Mouse (Mus musculus) neural tube, embryonic 12.5 days (tissue): ENCODE measurements around the gene Ufsp2. TPM values are rescaled to one million over a fixed set of nuclear protein-coding genes. Genes with fewer than 3 reads are reported as not detected.

Experiments
- ATAC-seq: fragments of 200-750 bp; cut with Nextera tagmentation; 2 replicates; pipeline ENCODE4 v1.8.0; 2017; ENCODE audit warnings: low read depth, mild to moderate bottlenecking, moderate TSS enrichment, moderate library complexity; ENCODE audit not compliant: low FRiP score
- H3K27ac ChIP-seq: fragments of 300-500 bp; sonication (generic); 2 replicates; pipeline ENCODE4 v1.5.1; 2016
- H3K27me3 ChIP-seq: fragments of 300-500 bp; sonication (generic); replicated peaks from 2 replicates; pipeline ENCODE4 v1.6.1; 2016; ENCODE audit warnings: mild to moderate bottlenecking
- H3K36me3 ChIP-seq: fragments of 300-500 bp; sonication (generic); 2 replicates; pipeline ENCODE4 v1.6.1; 2016; ENCODE audit warnings: mild to moderate bottlenecking
- H3K4me1 ChIP-seq: fragments of 300-500 bp; sonication (generic); 2 replicates; pipeline ENCODE4 v1.6.1; 2016
- H3K4me2 ChIP-seq: fragments of 300-500 bp; sonication (generic); replicated peaks from 2 replicates; pipeline ENCODE4 v1.6.1; 2016; ENCODE audit warnings: mild to moderate bottlenecking
- H3K4me3 ChIP-seq: fragments of 300-500 bp; sonication (generic); 2 replicates; pipeline ENCODE4 v1.5.1; 2016
- H3K9ac ChIP-seq: fragments of 300-500 bp; sonication (generic); 2 replicates; pipeline ENCODE4 v1.6.1; 2016; ENCODE audit warnings: mild to moderate bottlenecking
- H3K9me3 ChIP-seq: fragments of 300-500 bp; sonication (generic); 2 replicates; pipeline ENCODE4 v1.6.1; 2016; ENCODE audit warnings: mild to moderate bottlenecking
- WGBS: fragments of 180-500 bp; shearing (Covaris S2); methylation state at CpG from one replicate; pipeline ENCODE4 v1.1.7; 2016; 5-methylcytosine and 5-hydroxymethylcytosine counted together
- polyA plus RNA-seq: library from polyadenylated mRNA; unstranded; fragments of >200 nt; fragmentation: Nextera tagmentation; extraction: Ambion mirVana; gene quantifications from 2 replicates; pipeline ENCODE4 v1.2.1, GENCODE M21; 2016

Ufsp2 gene
- polyA plus RNA-seq, 1 experiment from 2014 or later: 61.4 TPM

DNA sequence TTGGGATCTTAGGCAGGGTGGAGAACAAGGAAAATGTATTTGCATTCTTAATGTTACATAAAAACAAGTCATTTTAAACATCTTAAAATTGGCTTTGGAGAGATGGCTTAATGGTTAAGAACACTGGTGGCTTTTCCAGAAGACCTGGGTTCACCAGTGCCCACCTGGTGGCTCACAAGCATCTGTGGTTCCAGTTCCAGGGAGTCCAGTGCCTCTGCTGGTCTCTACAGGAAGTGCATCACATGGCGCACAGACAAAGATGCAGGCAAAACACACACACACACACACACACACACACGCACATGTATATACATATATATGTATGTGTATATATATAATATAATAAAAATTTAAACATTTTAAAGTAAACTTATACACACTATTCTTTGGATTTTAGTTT is 18.8 kb downstream of the Ufsp2 start:
- H3K4me1 ChIP-seq: peaks cover 1% of the 10 kb centered on the region
- H3K36me3 ChIP-seq: peaks cover 21% of the 10 kb centered on the region; the same call in 1 of the 2 replicates
- H3K27me3 ChIP-seq: no peaks in the 10 kb centered on the region
- H3K27ac ChIP-seq: no peak overlapping the region
- H3K9ac ChIP-seq: no peak overlapping the region
- H3K9me3 ChIP-seq: no peaks in the 10 kb centered on the region
- no peak overlapping the region for H3K4me3 ChIP-seq
- H3K4me2 ChIP-seq: no peak overlapping the region
- WGBS: 90% methylated on average over 2 of the region's 2 CpGs
- ATAC-seq: no peak

DNA sequence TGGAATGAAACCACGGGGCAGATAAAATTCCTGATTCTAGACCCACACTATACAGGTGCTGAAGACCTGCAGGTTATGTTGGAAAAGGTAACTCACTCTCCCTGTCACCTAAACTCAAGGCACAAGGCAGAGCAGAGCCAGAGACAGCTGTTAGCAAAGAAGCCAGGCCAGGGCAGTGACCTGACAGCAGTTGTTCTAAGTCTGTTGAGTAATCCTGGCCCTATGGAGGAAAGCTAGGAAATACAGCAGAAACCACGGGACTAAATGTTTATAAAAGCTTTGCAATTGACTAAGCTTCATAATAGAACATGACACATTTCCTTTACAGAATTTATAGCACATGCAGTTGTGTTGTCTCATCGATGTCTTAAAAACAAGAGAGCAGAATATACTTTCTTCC is 20.2 kb downstream of the Ufsp2 start:
- Histone ChIP-seq H3K4me2 (no peak overlapping the region), H3K4me1 (peaks cover 5% of the 10 kb centered on the region), H3K9ac (no peak overlapping the region), H3K27ac (no peak overlapping the region), H3K36me3 (peaks cover 21% of the 10 kb centered on the region; the same call in 1 of the 2 replicates), H3K9me3 (no peaks in the 10 kb centered on the region), H3K27me3 (no peaks in the 10 kb centered on the region), H3K4me3 (no peak overlapping the region)
- 88% methylated on average over 3 of the region's 3 CpGs for WGBS
- ATAC-seq: no peak

DNA sequence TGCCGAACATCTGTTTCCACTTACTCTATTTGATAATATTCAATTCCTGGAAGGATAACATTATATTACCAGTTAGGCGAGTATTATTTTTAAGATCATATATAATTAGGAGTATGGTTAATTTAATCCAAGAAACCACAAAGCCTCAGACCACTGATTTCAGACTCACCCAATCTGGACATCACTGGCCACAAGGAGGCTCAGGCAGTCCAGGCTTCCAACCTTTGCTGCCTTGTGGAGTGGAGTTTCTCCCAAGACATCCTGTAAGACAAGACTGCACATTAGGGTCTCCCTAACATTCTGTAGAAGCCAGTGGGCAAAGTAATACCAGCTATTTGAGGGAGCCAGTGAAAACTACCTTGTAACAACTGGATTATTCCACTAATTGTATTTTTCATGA is 22.9 kb downstream of the Ufsp2 start:
- H3K9ac ChIP-seq: no peak overlapping the region
- H3K27ac ChIP-seq: no peak overlapping the region
- H3K4me3 ChIP-seq: no peak overlapping the region
- 96% methylated on average over 2 of the region's 2 CpGs for WGBS
- ATAC-seq: no peak
- H3K4me2 ChIP-seq: no peak overlapping the region
- H3K36me3 ChIP-seq: peaks cover 21% of the 10 kb centered on the region; the same call in 1 of the 2 replicates
- H3K4me1 ChIP-seq: peaks cover 5% of the 10 kb centered on the region
- no peaks in the 10 kb centered on the region for H3K27me3 ChIP-seq
- H3K9me3 ChIP-seq: no peaks in the 10 kb centered on the region

DNA sequence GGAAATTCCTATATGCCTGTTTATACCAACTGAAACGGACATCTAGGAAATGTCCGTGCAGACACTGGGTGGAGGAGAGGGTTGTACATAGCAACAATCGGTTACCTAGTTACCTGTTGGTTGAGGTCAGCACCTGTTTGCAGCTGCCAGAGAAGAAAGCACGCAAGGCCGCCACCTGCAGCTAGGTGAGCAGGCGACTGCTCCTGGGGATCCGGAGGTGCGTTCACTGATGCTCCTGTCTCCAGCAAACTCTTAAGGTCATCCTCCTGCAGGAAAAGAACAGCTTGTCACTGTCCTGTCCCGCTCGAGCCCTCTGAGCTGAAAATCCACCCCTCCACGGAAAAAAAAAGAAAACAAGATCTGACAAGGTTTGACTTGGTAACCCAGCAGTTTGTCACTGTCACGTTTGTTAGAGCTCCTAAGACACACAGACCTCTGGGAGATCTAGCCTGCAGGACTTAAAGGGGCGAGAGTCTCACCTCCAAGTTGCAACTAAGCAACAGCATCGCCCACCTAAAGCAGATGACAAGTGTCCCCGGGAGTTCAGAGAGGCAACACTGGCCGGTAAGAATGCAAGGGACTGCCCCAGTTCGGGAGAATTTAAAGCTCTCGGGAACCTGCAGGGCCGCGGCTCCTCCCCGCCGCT is 23.9 kb downstream of the Ufsp2 start, which contains the start of gene Lrp2bp:
Gene Lrp2bp (plus strand): TSS at position 166 of the 646 bp plus-strand sequence.
- Histone ChIP-seq H3K4me3 (peak within 1 kb of the TSS; percentile 46), H3K27ac (peak within 1 kb of the TSS; percentile 94), H3K4me1 (peaks cover 5% of the 10 kb centered on the region), H3K4me2 (peak within 1 kb of the TSS; percentile 86), H3K9ac (peak within 1 kb of the TSS; percentile 78), H3K9me3 (no peaks in the 10 kb centered on the region), H3K27me3 (no peaks in the 10 kb centered on the region), H3K36me3 (peaks cover 17% of the 10 kb centered on the region; the same call in 1 of the 2 replicates)
- ATAC-seq: peak; percentile 24
- 4% methylated on average over 22 of the region's 22 CpGs for WGBS

DNA sequence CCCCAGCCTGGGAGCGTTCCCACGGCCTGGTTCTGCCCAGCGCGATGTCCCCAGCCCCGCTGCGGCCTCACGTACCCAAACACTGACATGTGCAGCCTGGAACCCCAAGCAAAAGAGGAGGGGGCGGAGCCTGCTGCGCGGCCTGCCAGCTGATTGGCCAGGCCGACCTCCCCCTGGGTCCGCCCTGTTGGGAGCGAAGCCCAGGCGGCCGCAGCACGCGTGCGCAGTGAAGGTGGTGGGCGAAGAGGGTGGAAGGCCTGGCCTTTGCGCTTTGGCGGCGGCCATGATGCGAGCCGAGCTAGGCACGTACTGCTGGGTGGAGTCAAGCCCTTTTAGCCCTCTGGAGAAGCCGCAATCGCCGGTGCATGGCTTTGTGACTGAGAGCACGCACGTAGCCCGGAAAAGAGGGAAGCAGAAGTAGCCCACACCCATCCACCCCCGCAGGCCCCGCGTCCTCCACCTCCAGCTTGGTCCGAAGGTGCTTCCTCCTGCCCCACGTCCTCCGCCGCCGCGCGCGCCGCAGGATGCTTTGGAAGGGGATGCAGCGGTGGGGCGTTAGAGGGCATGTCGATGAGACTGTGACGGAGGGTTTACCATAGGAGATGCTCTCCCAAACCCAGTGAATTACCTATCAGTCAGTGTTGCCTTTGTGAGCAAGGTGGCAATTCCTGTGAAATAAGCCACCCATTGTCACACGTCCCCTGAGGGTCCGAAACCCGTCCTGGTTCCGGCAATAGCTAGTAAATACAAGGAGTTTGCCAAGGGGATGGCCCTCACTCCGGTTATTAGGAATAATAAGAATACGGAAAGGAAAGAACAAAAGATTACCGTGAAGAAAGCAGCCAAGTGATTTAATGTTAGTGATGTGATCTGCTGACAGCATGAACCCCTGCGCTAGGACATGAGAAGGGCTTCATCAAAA is 24.7 kb downstream of the Ufsp2 start:
- Histone ChIP-seq H3K4me2 (peak overlapping the region; percentile 86), H3K36me3 (peaks cover 17% of the 10 kb centered on the region; the same call in 1 of the 2 replicates)
- WGBS: 5% methylated on average over 54 of the region's 55 CpGs

DNA sequence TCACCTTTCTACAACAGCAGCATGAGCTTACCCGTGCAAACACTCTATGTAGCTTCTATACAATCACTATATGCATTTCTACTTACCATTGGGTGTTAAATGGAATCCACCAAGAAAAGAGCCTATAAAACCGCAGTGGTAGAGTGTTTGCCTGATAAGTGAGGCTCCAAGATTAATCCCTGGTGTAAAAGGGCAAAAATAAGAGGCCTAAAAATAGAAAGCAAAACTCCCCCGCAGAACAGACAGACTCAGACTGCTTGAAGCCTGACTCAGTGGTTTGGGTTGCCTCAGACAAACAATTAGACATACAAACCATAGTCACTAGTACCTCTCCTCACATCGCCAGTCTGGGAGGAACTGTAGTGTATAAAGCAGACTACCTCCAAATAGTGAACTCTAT is 30.3 kb downstream of the Ufsp2 start, which contains the start of gene Ankrd37:
Gene Ankrd37 (minus strand): TSS at position 112 of the 400 bp plus-strand sequence.
- H3K27me3 ChIP-seq: no peaks in the 10 kb centered on the region
- no peaks in the 10 kb centered on the region; the same call in 1 of the 2 replicates for H3K4me1 ChIP-seq
- no peak within 1 kb of the TSS for H3K4me3 ChIP-seq
- no peak for ATAC-seq
- H3K36me3 ChIP-seq: no peaks in the 10 kb centered on the region
- H3K9ac ChIP-seq: no peak within 1 kb of the TSS
- 76% methylated on average over 4 of the region's 4 CpGs for WGBS
- H3K4me2 ChIP-seq: no peak within 1 kb of the TSS
- no peak within 1 kb of the TSS for H3K27ac ChIP-seq
- H3K9me3 ChIP-seq: no peaks in the 10 kb centered on the region

More for the DNA sequence above, 24.7 kb downstream of the Ufsp2 start:
- Histone ChIP-seq H3K27ac (peak overlapping the region; percentile 94), H3K4me1 (peaks cover 5% of the 10 kb centered on the region), H3K9me3 (no peaks in the 10 kb centered on the region), H3K4me3 (peak overlapping the region; percentile 46), H3K27me3 (no peaks in the 10 kb centered on the region), H3K9ac (peak overlapping the region; percentile 78)
- ATAC-seq: peak; percentile 98

DNA sequence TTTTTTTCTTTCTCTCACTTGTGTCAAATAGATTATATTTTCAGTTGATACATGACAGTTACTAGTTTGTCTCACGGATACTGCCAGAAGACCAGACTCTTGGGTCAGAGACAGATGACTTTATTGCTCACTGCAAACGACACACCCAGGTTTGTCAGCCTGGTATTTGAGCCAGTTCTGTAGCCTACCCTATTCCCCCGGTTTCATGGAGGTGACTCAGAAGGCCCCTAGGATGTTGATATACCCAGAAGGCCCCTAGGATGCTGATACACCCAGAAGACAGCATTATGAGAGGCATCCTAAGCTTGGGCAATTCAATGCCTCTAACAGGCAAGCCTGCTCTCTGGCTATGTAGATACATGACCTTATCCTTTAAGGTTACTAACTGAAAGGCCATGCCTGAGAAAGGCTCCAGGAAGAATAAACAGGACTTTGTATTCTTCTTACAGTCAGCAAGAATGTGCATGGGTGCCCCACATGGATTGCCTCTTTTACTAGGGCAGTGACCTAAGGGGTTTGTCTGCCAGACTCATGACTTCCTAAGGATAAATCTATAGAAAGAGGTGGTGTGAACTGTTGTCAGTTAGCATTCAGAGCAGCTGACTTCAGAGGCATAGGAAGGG is 31.8 kb downstream of the Ufsp2 start:
- Histone ChIP-seq H3K4me3 (no peak overlapping the region), H3K9ac (no peak overlapping the region), H3K9me3 (no peaks in the 10 kb centered on the region), H3K27ac (no peak overlapping the region), H3K4me1 (peaks cover 6% of the 10 kb centered on the region; the same call in 1 of the 2 replicates), H3K4me2 (no peak overlapping the region), H3K27me3 (no peaks in the 10 kb centered on the region), H3K36me3 (no peaks in the 10 kb centered on the region)
- 52% methylated on average over 3 of the region's 3 CpGs for WGBS
- ATAC-seq: no peak

DNA sequence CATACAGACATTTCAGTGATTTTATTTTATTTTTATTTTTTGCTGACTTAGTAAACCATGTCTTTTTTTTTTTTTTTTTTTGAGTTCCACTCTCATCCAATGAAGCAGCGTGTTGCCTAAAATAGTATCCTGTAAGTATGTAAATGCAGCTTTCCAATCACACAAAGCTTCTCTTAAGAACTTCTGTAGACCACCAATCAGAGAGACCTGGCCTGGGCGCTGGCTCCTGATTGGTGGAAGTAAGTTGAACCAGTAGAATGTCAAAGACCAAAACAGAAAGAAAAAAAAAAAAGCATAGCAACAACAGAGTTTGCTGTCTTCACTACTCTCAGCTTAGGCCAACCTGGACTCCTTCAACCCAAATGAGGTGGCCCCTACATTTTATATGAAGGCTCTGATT is 35.0 kb downstream of the Ufsp2 start:
- no peak overlapping the region for H3K9ac ChIP-seq
- peaks cover 6% of the 10 kb centered on the region; the same call in 1 of the 2 replicates for H3K4me1 ChIP-seq
- H3K27ac ChIP-seq: no peak overlapping the region
- no peak overlapping the region for H3K4me3 ChIP-seq
- H3K9me3 ChIP-seq: no peaks in the 10 kb centered on the region
- no peaks in the 10 kb centered on the region for H3K36me3 ChIP-seq
- WGBS: 59% methylated on average over 2 of the region's 2 CpGs
- no peaks in the 10 kb centered on the region for H3K27me3 ChIP-seq
- peak overlapping the region; percentile 34 for H3K4me2 ChIP-seq
- ATAC-seq: no peak

DNA sequence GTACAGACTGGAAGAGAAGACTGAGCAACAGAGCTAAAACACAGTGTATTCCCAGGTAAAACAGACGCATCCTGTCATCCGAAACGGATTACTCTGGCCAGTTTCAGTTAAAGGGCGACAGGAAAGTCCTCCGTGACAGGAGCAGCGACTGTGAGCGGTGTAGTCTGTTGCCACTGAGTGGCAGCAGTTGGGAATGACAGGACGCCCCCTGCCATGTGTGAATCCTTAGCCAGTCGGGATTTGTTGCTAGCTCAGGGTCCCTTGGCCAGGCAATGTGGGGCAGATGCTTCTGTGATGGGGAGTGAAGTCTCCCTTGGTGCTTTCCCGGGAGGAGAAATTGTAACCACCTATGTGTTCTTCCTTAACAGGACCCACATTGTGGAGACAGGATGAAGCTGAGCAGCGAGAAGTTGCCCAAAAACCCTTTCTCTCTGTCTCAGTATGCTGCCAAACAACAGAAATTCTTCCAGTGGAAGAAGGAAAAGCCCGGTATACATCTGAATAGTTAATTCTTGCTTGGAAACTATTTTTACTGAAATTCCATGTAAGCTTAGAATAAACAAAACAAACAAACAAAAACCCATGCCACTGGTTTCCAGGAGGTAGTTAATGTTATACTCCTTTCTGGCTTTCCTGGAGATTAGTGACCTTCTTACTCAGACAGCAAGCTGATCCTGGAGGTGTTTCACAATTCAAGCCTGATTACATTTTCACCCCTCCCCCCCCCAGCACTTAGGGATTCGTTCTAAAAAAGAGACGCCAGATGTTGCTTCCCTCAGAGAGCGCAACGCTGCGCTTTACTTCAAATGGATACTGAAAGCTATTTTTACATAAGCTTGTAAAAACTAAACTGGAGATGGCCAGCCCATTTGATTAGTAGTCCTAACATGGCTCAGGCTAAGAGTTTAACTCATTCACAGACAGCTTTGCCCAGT is 35.7 kb downstream of the Ufsp2 start:
- H3K4me1 ChIP-seq: peaks cover 6% of the 10 kb centered on the region; the same call in 1 of the 2 replicates
- H3K27me3 ChIP-seq: no peaks in the 10 kb centered on the region
- no peak overlapping the region for H3K27ac ChIP-seq
- H3K9ac ChIP-seq: no peak overlapping the region
- H3K4me3 ChIP-seq: no peak overlapping the region
- no peaks in the 10 kb centered on the region for H3K36me3 ChIP-seq
- H3K9me3 ChIP-seq: no peaks in the 10 kb centered on the region
- ATAC-seq: no peak
- 28% methylated on average over 17 of the region's 17 CpGs for WGBS
- peak overlapping the region; percentile 34 for H3K4me2 ChIP-seq

DNA sequence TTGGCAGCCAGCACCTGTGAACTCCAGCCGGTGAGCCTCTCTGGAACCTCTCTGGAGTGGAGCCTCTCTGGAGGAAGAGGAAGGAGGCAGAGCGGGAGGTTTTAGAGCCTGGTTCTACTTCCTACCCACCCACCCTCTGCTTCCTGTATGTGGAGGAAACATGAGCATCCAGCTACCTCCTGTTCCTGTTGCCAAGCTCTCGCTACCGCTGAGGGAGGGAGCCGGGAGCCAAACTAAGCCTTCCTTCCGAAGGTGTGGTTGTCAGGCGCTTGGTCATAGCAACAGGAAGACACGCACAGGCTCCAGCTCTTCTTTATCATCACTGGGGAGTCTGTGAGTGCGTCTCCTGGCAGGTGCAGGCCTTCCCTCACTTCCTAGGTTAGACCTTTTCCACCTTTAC is 46.9 kb downstream of the Ufsp2 start:
- WGBS: 96% methylated on average over 9 of the region's 9 CpGs
- Histone ChIP-seq H3K4me2 (no peak overlapping the region), H3K27ac (no peak overlapping the region), H3K9me3 (no peaks in the 10 kb centered on the region), H3K4me1 (no peaks in the 10 kb centered on the region), H3K4me3 (no peak overlapping the region), H3K36me3 (no peaks in the 10 kb centered on the region), H3K27me3 (no peaks in the 10 kb centered on the region), H3K9ac (no peak overlapping the region)
- no peak for ATAC-seq

DNA sequence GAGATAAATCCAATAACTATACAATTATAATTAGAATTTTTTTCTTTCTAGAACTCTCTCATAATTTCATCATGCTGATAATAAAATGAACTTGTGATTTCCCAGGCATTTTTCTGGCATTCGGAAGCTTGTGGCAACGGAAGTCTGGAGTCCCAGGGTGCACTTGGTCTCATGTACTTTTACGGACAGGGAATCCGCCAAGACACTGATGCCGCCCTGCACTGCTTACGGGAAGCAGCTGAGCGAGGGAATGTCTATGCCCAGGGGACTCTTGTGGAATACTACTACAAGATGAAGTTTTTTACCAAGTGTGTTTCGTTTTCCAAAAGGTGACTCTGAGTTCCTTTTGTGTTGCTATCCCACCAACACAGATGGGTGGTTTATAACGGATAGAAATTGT is 47.4 kb downstream of the Ufsp2 start:
- Histone ChIP-seq H3K4me1 (no peaks in the 10 kb centered on the region), H3K27me3 (no peaks in the 10 kb centered on the region), H3K4me2 (no peak overlapping the region), H3K9ac (no peak overlapping the region), H3K27ac (no peak overlapping the region), H3K4me3 (no peak overlapping the region), H3K9me3 (no peaks in the 10 kb centered on the region), H3K36me3 (no peaks in the 10 kb centered on the region)
- 92% methylated on average over 9 of the region's 9 CpGs for WGBS
- no peak for ATAC-seq
